Mouse (Mus musculus) forebrain, postnatal 0 days (tissue): ENCODE data around the gene Vmn1r217. TPM values are rescaled to one million over a fixed set of nuclear protein-coding genes. Genes with fewer than 3 reads are reported as not detected.
"Not testable (repeated sequence)": the region's sequence is repeated elsewhere in the genome, so short reads cannot be mapped to it uniquely, and the experiment has no call there.

Source experiments
- ATAC-seq: fragments of 200-750 bp; cut with Nextera tagmentation; 2 replicates; pipeline ENCODE4 v1.8.0; 2017; ENCODE audit warnings: mild to moderate bottlenecking, moderate library complexity
- DNase-seq: peaks from one replicate; pipeline ENCODE4 v3.0.0-alpha.2; 2015
- H3K27ac ChIP-seq: fragments of 300-500 bp; sonication (generic); 2 replicates; pipeline ENCODE4 v1.5.1; 2014; ENCODE audit warnings: low read depth, mild to moderate bottlenecking, antibody characterized with exemption, low read length, moderate library complexity, mixed read lengths
- H3K27me3 ChIP-seq: fragments of 300-500 bp; sonication (generic); 2 replicates; pipeline ENCODE4 v1.6.1; 2014; ENCODE audit warnings: mild to moderate bottlenecking, low read length, mixed read lengths; ENCODE audit not compliant: insufficient read depth
- H3K36me3 ChIP-seq: fragments of 300-500 bp; sonication (generic); 2 replicates; pipeline ENCODE4 v1.6.1; 2014; ENCODE audit warnings: mild to moderate bottlenecking, moderate library complexity; ENCODE audit not compliant: insufficient read depth
- H3K4me1 ChIP-seq: fragments of 300-500 bp; sonication (generic); 2 replicates; pipeline ENCODE4 v1.6.1; 2014; ENCODE audit warnings: antibody characterized with exemption; ENCODE audit not compliant: insufficient read depth
- H3K4me2 ChIP-seq: fragments of 300-500 bp; sonication (generic); 2 replicates; pipeline ENCODE4 v1.6.1; 2014; ENCODE audit warnings: low read depth, mild to moderate bottlenecking, moderate library complexity
- H3K4me3 ChIP-seq: fragments of 300-500 bp; sonication (generic); 2 replicates; pipeline ENCODE4 v1.5.1; 2014; ENCODE audit warnings: low read depth, low read length, mixed read lengths
- H3K9ac ChIP-seq: fragments of 300-500 bp; sonication (generic); 2 replicates; pipeline ENCODE4 v1.6.1; 2014; ENCODE audit warnings: mild to moderate bottlenecking
- H3K9me3 ChIP-seq: fragments of 300-500 bp; sonication (generic); 2 replicates; pipeline ENCODE4 v1.6.1; 2016; ENCODE audit warnings: low read length
- CTCF ChIP-seq: sonication (generic); IDR thresholded peaks from 2 replicates; pipeline ENCODE4 v1.5.1; 2016; ENCODE audit warnings: antibody characterized with exemption, control low read depth, low read depth
- WGBS: fragments of 180-500 bp; shearing (Covaris S2); extraction: QIAGEN DNeasy Blood & Tissue Kit; methylation state at CpG from one replicate; pipeline ENCODE4 v1.1.7; 2014; 5-methylcytosine and 5-hydroxymethylcytosine counted together
- polyA plus RNA-seq: library from polyadenylated mRNA; unstranded; fragments of >200 nt; fragmentation: Nextera tagmentation; extraction: Ambion mirVana; gene quantifications from 2 replicates; pipeline ENCODE4 v1.2.1, GENCODE M21; 2015
- total RNA-seq: library from RNA; depleted of rRNA; stranded (reverse); fragments of >200 nt; gene quantifications from 2 replicates; pipeline ENCODE4 v1.2.3, GENCODE M21; 2014; rRNA removed

Vmn1r217 gene
- total RNA-seq (not detected in 2 replicates), polyA plus RNA-seq (not detected in 2 replicates)

DNA sequence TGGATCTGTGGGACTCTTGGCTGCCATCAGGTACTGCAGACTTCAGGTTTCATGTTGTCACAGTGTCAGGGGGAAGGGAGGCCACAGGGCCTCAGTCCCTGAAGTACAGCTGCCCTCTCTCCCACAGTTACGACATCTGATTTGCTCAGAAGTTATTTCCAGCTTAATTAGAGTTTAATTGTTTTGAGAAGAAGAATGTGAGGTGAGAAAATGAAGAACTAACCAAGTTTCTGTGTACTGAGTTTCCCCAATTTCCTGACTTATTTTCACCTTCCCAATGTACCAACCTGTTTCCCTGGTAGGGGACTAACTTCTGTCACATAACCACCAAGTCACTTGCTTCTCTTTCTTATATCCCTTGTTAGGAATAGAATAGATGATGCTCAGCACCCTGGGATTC, at the start of gene Vmn1r217:
TSS of gene Vmn1r217 (minus strand) at position 101 of the 400 bp plus-strand sequence.
- not testable (repeated sequence) for H3K27ac ChIP-seq, DNase-seq, H3K4me2 ChIP-seq, H3K36me3 ChIP-seq, H3K4me1 ChIP-seq, H3K4me3 ChIP-seq, H3K9me3 ChIP-seq, H3K27me3 ChIP-seq, ATAC-seq, H3K9ac ChIP-seq
- WGBS, result 84% methylated on average over 1 of the region's 1 CpGs

DNA sequence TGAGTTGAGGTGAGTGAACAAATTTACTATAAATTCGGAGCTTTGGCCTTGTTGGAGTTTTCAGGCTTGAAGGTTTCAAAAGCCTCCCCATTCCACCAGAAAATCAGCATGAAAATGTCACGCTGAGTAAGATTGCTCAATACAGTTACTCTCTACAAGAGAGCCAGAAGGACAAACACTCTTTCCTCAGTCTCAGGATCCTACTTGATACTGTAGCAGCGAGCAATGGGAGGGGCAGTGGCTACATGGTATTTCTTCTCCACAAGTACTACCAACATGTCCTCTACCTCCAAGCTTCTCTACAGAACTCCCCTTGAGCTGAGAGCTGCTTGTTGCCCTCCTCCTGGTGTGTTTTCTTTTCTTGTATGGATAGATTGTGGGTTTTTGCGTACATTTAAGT, 48.4 kb upstream of the Vmn1r217 start:
- not testable (repeated sequence) for DNase-seq, H3K36me3 ChIP-seq, H3K4me1 ChIP-seq, H3K4me2 ChIP-seq, H3K27ac ChIP-seq, H3K9ac ChIP-seq, H3K9me3 ChIP-seq, H3K27me3 ChIP-seq, H3K4me3 ChIP-seq, ATAC-seq
- 85% methylated on average over 4 of the region's 4 CpGs for WGBS

DNA sequence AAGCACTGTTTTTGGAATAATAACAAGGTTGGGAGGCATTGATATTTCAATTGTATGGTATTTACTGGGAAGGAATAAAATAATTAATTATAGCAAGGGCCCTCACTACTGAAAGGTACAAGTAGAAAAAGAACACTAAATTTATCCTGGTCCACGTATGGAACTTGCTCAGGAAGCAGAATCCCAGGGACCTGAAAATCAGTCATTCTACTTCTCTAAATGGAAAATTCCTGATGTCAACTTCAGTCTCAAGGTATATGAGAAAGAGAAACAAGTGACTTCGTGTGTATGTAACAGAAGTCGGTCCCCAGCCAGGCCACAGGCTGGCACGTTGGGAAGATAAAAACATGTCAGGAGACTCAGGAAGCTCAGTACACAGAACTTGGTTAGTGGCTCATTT, 41.0 kb upstream of the Vmn1r217 start, which contains the start of gene Vmn1r219:
TSS of gene Vmn1r219 (plus strand) at position 301 of the 400 bp plus-strand sequence.
- H3K4me3 ChIP-seq, result no peak within 1 kb of the TSS
- H3K27me3 ChIP-seq, result no peaks in the 10 kb centered on the region
- no peaks in the 10 kb centered on the region for H3K36me3 ChIP-seq
- H3K9me3 ChIP-seq, result no peaks in the 10 kb centered on the region
- no peaks in the 10 kb centered on the region for H3K4me1 ChIP-seq
- 85% methylated on average over 4 of the region's 4 CpGs for WGBS
- no peak within 1 kb of the TSS for H3K27ac ChIP-seq
- TF ChIP-seq CTCF, result no peak
- H3K4me2 ChIP-seq, result no peak within 1 kb of the TSS
- no peak within 1 kb of the TSS for H3K9ac ChIP-seq
- ATAC-seq (no peak), DNase-seq (no peak)

DNA sequence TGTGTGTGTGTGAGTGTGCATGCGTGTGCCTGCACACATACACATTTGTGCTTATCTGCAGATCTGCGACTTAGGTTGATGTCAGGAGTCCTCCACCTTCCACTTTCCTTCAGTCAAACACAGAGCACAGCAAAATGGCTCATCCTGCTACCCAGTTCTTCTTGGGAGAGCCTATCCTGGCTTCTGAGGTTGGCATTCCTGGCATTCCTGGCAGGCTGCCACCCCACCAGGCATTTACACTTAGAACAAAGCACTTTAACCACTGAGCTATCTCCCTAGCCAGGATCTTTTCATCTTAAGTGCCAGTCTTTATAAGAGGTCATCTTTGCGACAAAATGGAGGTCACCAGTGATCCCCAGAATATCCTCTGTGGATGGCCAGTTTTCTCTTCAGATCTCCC, 39.8 kb upstream of the Vmn1r217 start:
- no peak for ATAC-seq
- Histone ChIP-seq H3K4me2 (no peak overlapping the region), H3K27ac (no peak overlapping the region), H3K27me3 (no peaks in the 10 kb centered on the region), H3K9me3 (no peaks in the 10 kb centered on the region), H3K4me3 (no peak overlapping the region), H3K36me3 (no peaks in the 10 kb centered on the region), H3K4me1 (no peaks in the 10 kb centered on the region), H3K9ac (no peak overlapping the region)
- DNase-seq, result no peak
- no peak for TF ChIP-seq CTCF
- 59% methylated on average over 3 of the region's 3 CpGs for WGBS

DNA sequence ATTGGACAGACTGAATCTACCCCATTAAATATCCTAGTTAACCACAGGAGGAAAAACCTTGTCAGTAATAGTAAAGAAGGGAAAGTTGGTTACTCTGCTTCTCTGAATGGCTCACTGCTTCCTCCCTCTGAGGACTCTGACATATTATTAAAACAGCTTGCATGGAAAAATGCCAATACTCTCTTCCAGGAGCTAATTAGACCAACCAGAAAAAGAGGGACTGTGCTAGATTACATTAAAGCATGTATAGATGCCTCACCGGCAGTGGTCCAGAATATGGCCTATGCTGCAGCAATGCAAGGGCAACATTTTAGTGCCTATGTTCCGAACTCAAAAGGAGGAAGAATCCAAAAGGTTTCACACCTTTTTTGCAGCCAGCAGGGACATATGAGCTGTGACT, 20.9 kb upstream of the Vmn1r217 start:
- H3K9me3 ChIP-seq, result no peaks in the 10 kb centered on the region
- no peaks in the 10 kb centered on the region for H3K27me3 ChIP-seq
- H3K4me3 ChIP-seq, result no peak overlapping the region
- no peaks in the 10 kb centered on the region for H3K36me3 ChIP-seq
- no peak overlapping the region for H3K4me2 ChIP-seq
- no peak overlapping the region for H3K27ac ChIP-seq
- H3K4me1 ChIP-seq, result no peaks in the 10 kb centered on the region
- peak; percentile 55 for ATAC-seq
- no peak overlapping the region for H3K9ac ChIP-seq
- 39% methylated on average over 2 of the region's 2 CpGs for WGBS
- no peak for TF ChIP-seq CTCF
- DNase-seq, result peak; percentile 53

DNA sequence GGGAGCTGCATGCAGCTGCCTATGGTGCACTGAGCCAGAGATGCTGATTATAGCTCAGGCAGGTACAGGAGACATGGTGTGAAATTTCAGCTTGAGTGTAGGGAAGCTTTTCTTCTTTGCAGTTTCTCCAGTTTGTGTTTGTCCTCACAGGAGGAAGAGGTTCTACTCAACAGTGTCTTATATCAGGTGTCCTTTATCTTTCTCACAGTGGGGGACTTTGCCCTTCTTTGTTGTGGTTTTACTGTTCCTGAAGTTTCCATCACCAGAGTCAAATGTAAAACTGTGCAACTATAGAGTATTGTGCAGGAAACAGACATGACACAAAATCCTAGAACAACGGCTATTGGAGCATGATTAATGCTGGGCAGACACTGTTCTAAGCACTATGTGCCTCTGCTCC, 15.5 kb upstream of the Vmn1r217 start:
- no peak for TF ChIP-seq CTCF
- no peaks in the 10 kb centered on the region for H3K27me3 ChIP-seq
- H3K4me2 ChIP-seq, result no peak overlapping the region
- H3K27ac ChIP-seq, result no peak overlapping the region
- no peak overlapping the region for H3K9ac ChIP-seq
- H3K4me1 ChIP-seq, result no peaks in the 10 kb centered on the region
- H3K4me3 ChIP-seq, result no peak overlapping the region
- no peak for ATAC-seq
- DNase-seq, result no peak
- H3K9me3 ChIP-seq, result no peaks in the 10 kb centered on the region
- H3K36me3 ChIP-seq, result no peaks in the 10 kb centered on the region
- 46% methylated on average over 1 of the region's 1 CpGs for WGBS

DNA sequence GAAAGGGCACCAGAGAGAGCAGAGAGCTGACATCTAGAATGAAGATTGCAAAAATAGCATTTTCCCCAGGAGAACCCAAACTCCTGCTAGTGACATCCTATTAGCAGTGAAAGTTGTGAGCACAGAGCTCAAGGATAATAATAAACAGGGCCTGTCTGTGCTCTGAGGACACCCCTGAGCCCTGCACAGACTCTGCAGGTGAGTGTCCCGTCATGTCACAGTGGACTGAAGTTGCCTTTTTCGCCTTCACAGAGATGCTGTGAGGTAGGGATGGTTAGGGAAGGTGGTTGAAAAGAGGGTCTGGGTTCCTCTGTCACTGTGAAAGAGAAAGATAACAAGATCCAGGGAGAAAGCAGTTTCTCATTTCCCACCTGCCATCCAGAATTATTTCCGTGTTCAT, 15.1 kb upstream of the Vmn1r217 start, which contains the start of gene Vmn1r218:
TSS of gene Vmn1r218 (plus strand) at position 57 of the 400 bp plus-strand sequence.
- WGBS, result 65% methylated on average over 3 of the region's 3 CpGs
- DNase-seq, result no peak

More for the DNA sequence above, 15.1 kb upstream of the Vmn1r217 start, which contains the start of gene Vmn1r218:
- no peak for TF ChIP-seq CTCF
- no peaks in the 10 kb centered on the region for H3K9me3 ChIP-seq
- no peak within 1 kb of the TSS for H3K9ac ChIP-seq
- no peak for ATAC-seq
- no peak within 1 kb of the TSS for H3K4me2 ChIP-seq
- H3K4me3 ChIP-seq, result no peak within 1 kb of the TSS
- no peak within 1 kb of the TSS for H3K27ac ChIP-seq
- no peaks in the 10 kb centered on the region for H3K27me3 ChIP-seq
- no peaks in the 10 kb centered on the region for H3K36me3 ChIP-seq
- H3K4me1 ChIP-seq, result no peaks in the 10 kb centered on the region
